Comparison of ENCODE assay signal across 8 mouse cellular contexts in the genomic region with DNA sequence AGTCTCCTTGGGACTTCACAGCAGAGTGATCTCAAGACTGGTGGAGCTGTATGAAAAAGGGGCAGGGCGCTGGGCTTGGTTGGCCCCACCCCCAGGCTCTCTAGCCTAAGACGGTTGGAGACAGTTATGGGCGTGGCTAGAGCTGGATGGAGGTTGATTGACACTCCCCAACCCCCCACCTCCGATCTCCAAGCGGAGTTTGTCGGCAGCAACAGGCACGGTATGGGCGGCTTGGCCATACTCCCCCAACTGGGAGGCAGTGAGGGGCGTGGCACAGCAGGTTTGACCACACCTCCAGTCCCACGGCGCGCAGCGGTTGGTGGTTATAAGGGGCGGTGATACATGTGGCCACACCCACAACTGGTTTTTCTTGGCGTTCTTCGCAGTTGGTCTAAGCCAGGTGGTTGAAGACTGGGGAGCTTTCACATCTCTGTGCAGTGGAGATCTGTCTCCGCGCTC.
A peak's percentile ranks its signal among the peaks of the same experiment; 100 is the strongest.
DNase-seq lines count a peak whose midpoint lies in the region; ATAC-seq lines count a peak whose summit lies in the region.

No protein-coding gene starts in this region.

- H3K9ac ChIP-seq in embryonic facial prominence, embryonic 15.5 days = no peak overlapping the region
- no peak overlapping the region for H3K9ac ChIP-seq in heart, embryonic 16.5 days (ENCODE audit: low read length)

- no peaks in the 10 kb centered on the region for H3K9me3 ChIP-seq in embryonic facial prominence, embryonic 15.5 days (replicated peaks)
- H3K9me3 ChIP-seq in heart, embryonic 16.5 days (replicated peaks; ENCODE audit: control insufficient read depth, low read length) = no peaks in the 10 kb centered on the region

- H3K27ac ChIP-seq in embryonic facial prominence, embryonic 15.5 days (replicated peaks) = no peak overlapping the region
- no peak overlapping the region for H3K27ac ChIP-seq in heart, embryonic 16.5 days (ENCODE audit: low read length)

- peaks cover 9% of the 10 kb centered on the region; the same call in 1 of the 2 replicates for H3K4me1 ChIP-seq in embryonic facial prominence, embryonic 15.5 days
- peaks cover 7% of the 10 kb centered on the region for H3K4me1 ChIP-seq in heart, embryonic 16.5 days (ENCODE audit: control insufficient read depth, insufficient read depth, low read length)

- DNase-seq in right cerebral cortex, adult 18-20 months = peak; percentile 46
- no peak for DNase-seq in right cerebral cortex, postnatal 36 days (ENCODE audit: low spot score in 2 of 2)
- DNase-seq in kidney, postnatal 25 days = peak; percentile 72 to 86
- DNase-seq in lung, postnatal 10 days = peak; percentile 85
- peak; percentile 91 for DNase-seq in retina, embryonic 14.5 days (ENCODE audit: low spot score)
- DNase-seq in thymus, postnatal 36 days = peak; percentile 49 to 67

- peak overlapping the region; percentile 50 for H3K4me2 ChIP-seq in embryonic facial prominence, embryonic 15.5 days (replicated peaks)
- peak overlapping the region; percentile 51 for H3K4me2 ChIP-seq in heart, embryonic 16.5 days (ENCODE audit: low read depth, low read length)

- peak; percentile 74 for ATAC-seq in embryonic facial prominence, embryonic 15.5 days (ENCODE audit: insufficient number of reproducible peaks, low FRiP score, low TSS enrichment, low read depth)
- peak; percentile 67 for ATAC-seq in heart, embryonic 16.5 days (replicated peaks; ENCODE audit: extremely low read depth, insufficient read depth, low FRiP score)

- H3K27me3 ChIP-seq in embryonic facial prominence, embryonic 15.5 days = 0 out of 2 replicates have a peak, but pooled peaks cover 11% of the 10 kb centered on the region
- H3K27me3 ChIP-seq in heart, embryonic 16.5 days (ENCODE audit: control insufficient read depth, insufficient read depth, low read length) = peaks cover 18% of the 10 kb centered on the region

- WGBS in embryonic facial prominence, embryonic 15.5 days = 4% methylated on average over 18 of the region's 18 CpGs
- WGBS in heart, embryonic 16.5 days = 4% methylated on average over 18 of the region's 18 CpGs

- H3K4me3 ChIP-seq in embryonic facial prominence, embryonic 15.5 days (replicated peaks) = peak overlapping the region; percentile 28
- peak overlapping the region; percentile 26 for H3K4me3 ChIP-seq in heart, embryonic 16.5 days (ENCODE audit: low read length)

- no peaks in the 10 kb centered on the region for H3K36me3 ChIP-seq in embryonic facial prominence, embryonic 15.5 days
- no peaks in the 10 kb centered on the region for H3K36me3 ChIP-seq in heart, embryonic 16.5 days (ENCODE audit: control insufficient read depth, insufficient read depth)

Comparison
In these comparisons a context has a peak if more than half of its experiments do, and no peak if none do; other contexts are left out.
1. DNase-seq: peak in right cerebral cortex, adult 18-20 months (single experiment), kidney, postnatal 25 days (2 of 2), lung, postnatal 10 days (single experiment), retina, embryonic 14.5 days (single experiment) and thymus, postnatal 36 days (2 of 2); none in right cerebral cortex, postnatal 36 days (0 of 2).